Mouse (Mus musculus) kidney, postnatal 25 days (tissue): Measurements from ENCODE around the gene Nlrp10.

Experiments
- DNase-seq, 2 experiments: peaks; one replicate each; pipeline ENCODE4 v3.0.0; 2021; ENCODE audit warnings: mixed read lengths in 2 of 2

Nlrp10 gene

GRCm38 (mm10) chr7:108884906-108885305 is 45.1 kb downstream of the Nlrp10 start, which contains the start of gene Olfr518:
TSS of gene Olfr518 (minus strand) at chr7:108885006.
- DNase-seq = no peak

- no peak for DNase-seq
Measured at GRCm38 (mm10) chr7:108872279-108872678, 57.7 kb downstream of the Nlrp10 start, which contains the start of gene Olfr517. TSS of gene Olfr517 (minus strand) at chr7:108872379.
